Mouse (Mus musculus) forebrain, postnatal 0 days (tissue): ENCODE measurements around the gene Glb1l. TPM values are rescaled to one million over a fixed set of nuclear protein-coding genes. Genes with fewer than 3 reads are reported as not detected.
"Not testable (repeated sequence)": the region's sequence is repeated elsewhere in the genome, so short reads cannot be mapped to it uniquely, and the experiment has no call there.

Source experiments
- ATAC-seq: fragments of 200-750 bp; cut with Nextera tagmentation; 2 replicates; pipeline ENCODE4 v1.8.0; 2017; ENCODE audit warnings: mild to moderate bottlenecking, moderate library complexity
- DNase-seq: peaks from one replicate; pipeline ENCODE4 v3.0.0-alpha.2; 2015
- H3K27ac ChIP-seq: fragments of 300-500 bp; sonication (generic); 2 replicates; pipeline ENCODE4 v1.5.1; 2014; ENCODE audit warnings: low read depth, mild to moderate bottlenecking, antibody characterized with exemption, low read length, moderate library complexity, mixed read lengths
- H3K27me3 ChIP-seq: fragments of 300-500 bp; sonication (generic); 2 replicates; pipeline ENCODE4 v1.6.1; 2014; ENCODE audit warnings: mild to moderate bottlenecking, low read length, mixed read lengths; ENCODE audit not compliant: insufficient read depth
- H3K36me3 ChIP-seq: fragments of 300-500 bp; sonication (generic); 2 replicates; pipeline ENCODE4 v1.6.1; 2014; ENCODE audit warnings: mild to moderate bottlenecking, moderate library complexity; ENCODE audit not compliant: insufficient read depth
- H3K4me1 ChIP-seq: fragments of 300-500 bp; sonication (generic); 2 replicates; pipeline ENCODE4 v1.6.1; 2014; ENCODE audit warnings: antibody characterized with exemption; ENCODE audit not compliant: insufficient read depth
- H3K4me2 ChIP-seq: fragments of 300-500 bp; sonication (generic); 2 replicates; pipeline ENCODE4 v1.6.1; 2014; ENCODE audit warnings: low read depth, mild to moderate bottlenecking, moderate library complexity
- H3K4me3 ChIP-seq: fragments of 300-500 bp; sonication (generic); 2 replicates; pipeline ENCODE4 v1.5.1; 2014; ENCODE audit warnings: low read depth, low read length, mixed read lengths
- H3K9ac ChIP-seq: fragments of 300-500 bp; sonication (generic); 2 replicates; pipeline ENCODE4 v1.6.1; 2014; ENCODE audit warnings: mild to moderate bottlenecking
- H3K9me3 ChIP-seq: fragments of 300-500 bp; sonication (generic); 2 replicates; pipeline ENCODE4 v1.6.1; 2016; ENCODE audit warnings: low read length
- CTCF ChIP-seq: sonication (generic); IDR thresholded peaks from 2 replicates; pipeline ENCODE4 v1.5.1; 2016; ENCODE audit warnings: antibody characterized with exemption, control low read depth, low read depth
- WGBS: fragments of 180-500 bp; shearing (Covaris S2); extraction: QIAGEN DNeasy Blood & Tissue Kit; methylation state at CpG from one replicate; pipeline ENCODE4 v1.1.7; 2014; 5-methylcytosine and 5-hydroxymethylcytosine counted together
- polyA plus RNA-seq: library from polyadenylated mRNA; unstranded; fragments of >200 nt; fragmentation: Nextera tagmentation; extraction: Ambion mirVana; gene quantifications from 2 replicates; pipeline ENCODE4 v1.2.1, GENCODE M21; 2015
- total RNA-seq: library from RNA; depleted of rRNA; stranded (reverse); fragments of >200 nt; gene quantifications from 2 replicates; pipeline ENCODE4 v1.2.3, GENCODE M21; 2014

The Glb1l gene
- total and polyA plus RNA-seq, 2 experiments from 2014 or later: 12.4 to 15.0 TPM

DNA sequence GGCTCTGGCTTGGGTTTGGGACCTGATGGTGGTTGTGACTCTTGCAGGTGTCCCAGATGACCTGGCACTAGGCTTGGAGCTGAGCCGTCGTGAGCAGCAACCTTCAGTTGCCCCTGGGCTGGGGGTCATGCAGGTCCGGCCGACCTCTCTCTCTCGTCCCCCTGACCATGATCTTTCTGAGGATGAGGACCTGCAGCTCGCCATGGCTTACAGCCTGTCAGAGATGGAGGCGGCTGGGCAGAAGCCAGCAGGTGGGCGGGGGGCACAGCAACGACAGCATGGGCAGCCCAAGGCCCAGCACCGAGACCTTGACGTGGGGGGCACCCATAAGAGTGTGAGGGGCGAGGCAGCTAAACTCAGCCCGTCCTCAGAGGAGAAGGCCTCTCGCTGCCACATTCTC lies 32.8 kb upstream of the Glb1l start:
- no peak for ATAC-seq
- H3K9me3 ChIP-seq: no peaks in the 10 kb centered on the region
- H3K9ac ChIP-seq: no peak overlapping the region
- 86% methylated on average over 14 of the region's 14 CpGs for WGBS
- no peak overlapping the region for H3K4me2 ChIP-seq
- H3K36me3 ChIP-seq: peaks cover 23% of the 10 kb centered on the region
- no peaks in the 10 kb centered on the region for H3K4me1 ChIP-seq
- DNase-seq: no peak
- no peak overlapping the region for H3K27ac ChIP-seq
- no peaks in the 10 kb centered on the region for H3K27me3 ChIP-seq
- TF ChIP-seq CTCF: no peak
- no peak overlapping the region for H3K4me3 ChIP-seq

DNA sequence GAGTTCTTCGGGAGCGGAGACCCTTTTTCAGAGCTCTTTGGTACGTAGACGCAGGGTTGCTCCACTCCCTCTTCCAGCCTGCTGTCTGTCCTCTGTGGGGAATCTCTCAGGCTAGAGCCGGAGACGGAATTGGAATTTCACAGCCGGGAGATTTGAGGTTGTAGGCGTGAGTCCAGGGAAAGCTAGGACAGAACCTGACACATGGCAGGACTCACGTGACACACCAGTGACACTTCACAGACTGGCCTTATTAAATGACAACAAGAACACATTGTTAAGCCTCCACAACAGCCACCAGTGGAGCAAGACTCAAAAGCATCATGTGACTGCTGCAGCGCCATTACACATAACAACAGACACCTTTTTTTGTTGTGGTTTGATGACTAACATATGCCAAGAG lies 29.0 kb upstream of the Glb1l start:
- no peak overlapping the region for H3K4me2 ChIP-seq
- WGBS: 84% methylated on average over 10 of the region's 10 CpGs
- DNase-seq: no peak

DNA sequence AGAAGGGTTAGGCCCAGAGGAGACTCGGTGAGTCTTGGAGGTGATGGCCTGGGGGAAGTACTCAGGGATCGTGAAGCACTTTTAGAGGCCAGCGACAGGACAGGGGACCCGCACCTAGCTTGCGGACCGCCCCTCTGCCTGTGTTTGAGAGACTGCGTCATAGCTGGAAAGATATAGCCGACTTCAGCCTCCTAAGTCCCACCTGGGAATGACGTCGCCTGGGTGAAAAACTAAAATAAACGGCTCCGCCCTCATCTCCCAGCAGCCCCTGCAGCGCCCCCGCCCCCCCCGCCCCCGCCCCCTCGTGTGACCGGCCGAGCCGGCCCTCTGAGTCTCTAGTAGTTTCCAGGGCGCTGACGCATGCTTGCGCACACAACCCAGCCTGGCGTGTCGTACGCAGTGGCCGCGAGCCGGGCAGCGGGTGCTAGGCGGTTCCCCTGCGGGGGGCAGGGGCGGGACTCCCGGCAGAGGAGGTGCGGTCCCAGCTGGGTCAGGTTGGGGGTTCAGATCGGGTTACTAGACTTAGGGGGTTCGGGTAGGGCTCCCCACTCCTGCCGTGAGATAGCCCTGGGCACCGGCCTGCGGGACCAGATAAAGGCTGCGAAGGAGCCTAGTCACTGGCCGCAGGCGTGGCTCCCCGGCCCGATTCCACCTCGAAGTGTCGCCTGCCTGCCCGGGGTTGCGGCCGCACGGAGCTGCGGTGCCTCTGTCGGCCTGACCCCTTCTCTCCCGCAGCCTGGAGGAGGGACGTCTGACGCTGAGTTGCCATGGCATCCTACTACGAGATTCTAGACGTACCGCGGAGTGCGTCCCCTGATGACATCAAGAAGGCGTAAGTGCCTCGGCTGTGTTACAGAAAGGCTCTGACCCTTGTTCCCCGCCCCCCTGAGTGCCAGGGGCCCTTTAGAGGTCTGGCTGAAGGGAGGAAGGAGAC lies 25.8 kb upstream of the Glb1l start, which contains the start of gene Dnajb2:
TSS of gene Dnajb2 (plus strand) at position 290 of the 934 bp plus-strand sequence.
- Histone ChIP-seq H3K4me2 (peak within 1 kb of the TSS; percentile 84), H3K27me3 (no peaks in the 10 kb centered on the region), H3K4me3 (peak within 1 kb of the TSS; percentile 69), H3K4me1 (0 out of 2 replicates have a peak, but pooled peaks cover 9% of the 10 kb centered on the region), H3K9ac (peak within 1 kb of the TSS; percentile 80), H3K27ac (peak within 1 kb of the TSS; percentile 85), H3K9me3 (no peaks in the 10 kb centered on the region), H3K36me3 (peaks cover 10% of the 10 kb centered on the region; the same call in 1 of the 2 replicates)
- 0 out of 2 replicates have a peak, but pooled peaks have one; percentile 2 for TF ChIP-seq CTCF
- ATAC-seq: peak; percentile 92
- DNase-seq: peak; percentile 83
- WGBS: 5% methylated on average over 64 of the region's 64 CpGs

More for the DNA sequence above, 29.0 kb upstream of the Glb1l start:
- Histone ChIP-seq H3K27me3 (no peaks in the 10 kb centered on the region), H3K9me3 (no peaks in the 10 kb centered on the region), H3K36me3 (peaks cover 23% of the 10 kb centered on the region), H3K4me1 (0 out of 2 replicates have a peak, but pooled peaks cover 9% of the 10 kb centered on the region), H3K27ac (no peak overlapping the region), H3K9ac (no peak overlapping the region), H3K4me3 (no peak overlapping the region)
- no peak for ATAC-seq
- TF ChIP-seq CTCF: no peak

DNA sequence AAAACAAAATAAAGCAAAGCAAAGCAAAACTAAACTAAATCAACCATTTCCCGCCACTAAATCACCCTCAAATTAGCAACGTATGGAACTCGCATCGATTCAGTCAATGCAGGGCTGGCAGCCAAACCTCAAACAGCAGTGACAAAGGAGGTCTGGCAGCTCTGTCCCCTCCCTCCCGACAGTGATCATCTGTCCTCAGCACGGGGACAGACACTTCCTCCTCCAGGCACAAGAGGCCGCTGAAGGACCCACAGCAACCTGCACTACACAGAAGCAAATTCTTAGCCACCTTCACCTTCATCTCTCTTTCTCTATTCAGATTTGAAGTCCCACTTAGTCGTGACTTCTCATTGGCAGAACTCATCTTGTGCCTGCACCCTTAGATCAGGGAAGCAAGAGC lies 24.0 kb upstream of the Glb1l start:
- Histone ChIP-seq H3K9me3 (no peaks in the 10 kb centered on the region), H3K27me3 (no peaks in the 10 kb centered on the region), H3K4me3 (no peak overlapping the region), H3K9ac (no peak overlapping the region), H3K36me3 (0 out of 2 replicates have a peak, but pooled peaks cover 2% of the 10 kb centered on the region), H3K27ac (no peak overlapping the region), H3K4me1 (0 out of 2 replicates have a peak, but pooled peaks cover 9% of the 10 kb centered on the region), H3K4me2 (peak overlapping the region; percentile 6; the same call in 1 of the 2 replicates)
- WGBS: 2% methylated on average over 8 of the region's 8 CpGs
- ATAC-seq: peak; percentile 67
- peak; percentile 74 for TF ChIP-seq CTCF
- peak; percentile 78 for DNase-seq

DNA sequence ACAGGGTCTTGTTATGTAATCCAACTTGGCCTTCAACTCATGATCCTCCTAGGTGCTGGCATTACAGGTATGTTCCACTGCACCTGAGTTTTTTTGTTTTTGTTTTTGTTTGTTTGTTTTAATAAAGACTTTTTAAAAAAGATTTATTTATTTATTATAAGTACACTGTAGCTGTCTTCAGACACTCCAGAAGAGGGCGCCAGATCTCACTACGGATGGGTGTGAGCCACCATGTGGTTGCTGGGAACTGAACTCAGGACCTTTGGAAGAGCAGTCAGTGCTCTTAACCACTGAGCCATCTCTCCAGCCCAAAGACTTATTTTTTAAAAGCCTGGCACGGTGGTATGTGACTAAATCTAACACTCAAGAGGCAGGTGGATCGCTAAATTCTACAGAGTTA lies 21.9 kb upstream of the Glb1l start:
- H3K36me3 ChIP-seq, H3K4me3 ChIP-seq, ATAC-seq, H3K9ac ChIP-seq, DNase-seq, H3K9me3 ChIP-seq, H3K27ac ChIP-seq, H3K27me3 ChIP-seq, H3K4me1 ChIP-seq, H3K4me2 ChIP-seq: not testable (repeated sequence)
- WGBS: 68% methylated on average over 4 of the region's 4 CpGs

DNA sequence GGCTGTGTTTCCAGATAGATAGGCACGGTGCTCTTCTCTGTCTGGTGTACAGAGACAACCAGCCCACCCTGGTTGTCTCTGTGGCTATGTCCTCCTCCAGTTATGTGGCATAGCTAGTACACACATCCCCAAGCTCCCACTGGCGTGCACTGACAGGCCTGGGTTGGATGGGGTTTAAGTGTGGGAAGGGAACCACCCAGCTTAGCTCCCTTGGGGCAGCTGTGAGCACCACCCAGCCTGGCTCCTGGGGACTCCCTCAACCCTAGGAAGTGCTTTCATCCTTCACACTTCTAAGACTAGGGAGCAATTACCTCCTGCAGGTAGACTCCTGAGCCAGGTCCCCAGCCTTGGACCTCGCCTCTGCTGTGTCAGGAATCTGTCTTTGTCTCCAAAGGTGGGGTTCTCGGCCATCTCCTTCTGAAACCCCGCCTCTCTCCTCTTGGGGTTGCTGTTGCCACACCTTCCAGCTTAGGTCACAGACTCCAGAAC lies 21.1 kb upstream of the Glb1l start, which contains the start of gene A630095N17Rik:
TSS of gene A630095N17Rik (minus strand) at position 439 of the 489 bp plus-strand sequence.
- H3K36me3 ChIP-seq: no peaks in the 10 kb centered on the region
- H3K27me3 ChIP-seq: no peaks in the 10 kb centered on the region
- WGBS: 74% methylated on average over 5 of the region's 5 CpGs
- H3K4me1 ChIP-seq: no peaks in the 10 kb centered on the region
- H3K4me3 ChIP-seq: no peak within 1 kb of the TSS
- no peak within 1 kb of the TSS for H3K4me2 ChIP-seq
- no peak for DNase-seq
- no peak for ATAC-seq
- no peaks in the 10 kb centered on the region for H3K9me3 ChIP-seq
- TF ChIP-seq CTCF: no peak
- no peak within 1 kb of the TSS for H3K27ac ChIP-seq
- H3K9ac ChIP-seq: no peak within 1 kb of the TSS

DNA sequence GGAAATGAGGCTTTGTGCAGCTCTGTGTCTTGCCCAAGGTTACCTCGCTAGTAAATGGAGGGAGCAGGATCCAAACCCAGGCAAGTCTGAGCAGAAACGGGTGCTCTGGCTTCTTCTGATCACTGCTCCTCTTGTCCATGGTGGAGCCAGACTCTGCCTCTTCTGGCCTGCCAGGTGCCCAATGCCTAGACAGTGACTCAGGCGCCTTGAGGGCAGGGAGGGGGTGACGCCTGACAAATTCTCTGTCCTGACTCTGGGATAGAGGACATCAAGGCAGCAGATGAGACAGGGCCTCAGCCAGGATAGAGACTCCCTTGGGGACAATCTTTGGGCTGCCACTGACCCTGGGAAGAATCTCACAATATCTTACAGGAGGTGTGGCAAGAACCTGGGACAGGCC lies 20.6 kb upstream of the Glb1l start:
- Histone ChIP-seq H3K4me1 (no peaks in the 10 kb centered on the region), H3K36me3 (no peaks in the 10 kb centered on the region), H3K9ac (no peak overlapping the region), H3K27me3 (no peaks in the 10 kb centered on the region), H3K4me3 (no peak overlapping the region), H3K4me2 (no peak overlapping the region), H3K27ac (no peak overlapping the region), H3K9me3 (no peaks in the 10 kb centered on the region)
- WGBS: 80% methylated on average over 4 of the region's 4 CpGs
- ATAC-seq (no peak), DNase-seq (no peak)
- no peak for TF ChIP-seq CTCF
